Mouse (Mus musculus) spleen, postnatal 36 days (tissue): ENCODE data around the gene Pigv.

Source experiments
- DNase-seq, 2 experiments: peaks; one replicate each; pipeline ENCODE4 v3.0.0; 2022; ENCODE audit warnings: low spot score in 2 of 2, mixed read lengths in 1 of 2

Gene Pigv

GRCm38 (mm10) chr4:133645680-133646079 lies 26.8 kb downstream of the Pigv start:
- no peak for DNase-seq

DNA sequence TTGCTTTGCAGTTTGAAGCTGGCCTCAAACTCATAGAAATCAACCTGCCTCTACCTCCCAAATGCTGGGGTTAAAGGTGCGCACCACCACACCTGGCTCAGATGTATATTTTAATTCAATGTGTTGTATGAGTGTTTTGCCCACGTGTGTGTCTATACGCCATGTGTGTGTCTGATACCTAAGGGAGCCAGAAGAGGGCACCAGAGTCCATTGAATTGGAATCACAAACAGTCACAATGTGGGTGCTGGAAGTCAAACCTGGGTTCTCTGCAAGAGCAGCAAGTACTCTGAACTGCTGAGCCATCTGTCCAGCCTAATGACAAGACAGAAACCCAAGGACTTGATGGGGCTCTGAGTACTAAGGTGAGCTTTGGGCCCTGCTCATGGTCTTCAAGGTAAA lies 27.3 kb downstream of the Pigv start:
- no peak for DNase-seq

DNA sequence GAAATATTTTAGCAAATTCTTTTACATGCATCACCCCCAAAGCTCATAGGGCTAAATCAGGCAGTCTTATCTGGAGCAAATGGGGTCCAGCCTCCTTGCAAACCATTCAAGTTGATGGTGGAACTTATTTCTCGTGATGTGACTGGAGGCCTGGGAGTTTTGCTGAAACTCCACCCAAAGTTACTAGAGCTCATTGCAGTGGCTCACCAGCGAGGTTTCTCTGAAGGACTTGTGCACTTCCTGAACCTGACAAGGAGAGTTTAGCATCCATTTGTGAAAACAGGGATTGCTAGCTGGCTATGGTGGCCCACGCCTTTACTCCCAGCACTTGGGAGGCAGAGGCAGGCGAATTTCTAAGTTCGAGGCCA lies 38.4 kb downstream of the Pigv start:
- DNase-seq: no peak

DNA sequence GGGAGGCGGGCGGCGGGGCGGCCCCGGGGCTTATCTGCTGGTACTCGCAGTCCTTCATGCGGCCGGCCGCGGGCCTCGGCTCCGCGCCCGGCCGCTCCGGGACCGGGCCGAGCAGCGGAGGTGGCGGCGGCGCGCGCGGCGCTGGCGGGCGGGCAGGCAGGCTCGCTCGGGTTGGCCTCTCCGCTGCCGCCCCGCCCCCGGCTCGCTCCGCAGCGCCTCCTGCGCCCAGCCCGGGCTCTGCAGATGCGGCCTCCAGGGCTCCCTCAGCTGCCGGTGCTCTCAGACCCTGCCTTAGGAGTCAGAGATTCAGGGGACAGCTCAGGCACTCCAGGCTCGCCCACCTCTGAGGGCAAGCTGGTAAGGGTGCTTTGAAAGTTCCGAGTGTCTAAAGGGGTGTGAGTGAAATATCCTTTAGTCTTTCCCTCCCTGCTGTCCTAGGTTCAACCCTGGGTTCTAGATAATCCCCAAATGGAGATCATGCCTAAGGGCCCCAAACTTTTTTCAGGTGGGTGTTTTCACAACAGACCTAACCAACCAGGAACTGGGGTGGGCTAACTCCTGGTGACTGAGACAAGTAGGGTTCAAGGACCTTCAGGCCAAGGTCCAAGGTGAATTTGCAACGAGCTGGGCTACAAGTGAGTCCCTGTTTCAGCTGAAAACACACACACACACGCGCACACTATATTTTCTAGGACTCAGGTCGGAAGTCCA lies 39.0 kb downstream of the Pigv start:
- DNase-seq: peak; percentile 90 to 92

- DNase-seq: peak in 1 of 2 experiments; percentile 47
Measured at GRCm38 (mm10) chr4:133632483-133633327, 39.7 kb downstream of the Pigv start.

DNA sequence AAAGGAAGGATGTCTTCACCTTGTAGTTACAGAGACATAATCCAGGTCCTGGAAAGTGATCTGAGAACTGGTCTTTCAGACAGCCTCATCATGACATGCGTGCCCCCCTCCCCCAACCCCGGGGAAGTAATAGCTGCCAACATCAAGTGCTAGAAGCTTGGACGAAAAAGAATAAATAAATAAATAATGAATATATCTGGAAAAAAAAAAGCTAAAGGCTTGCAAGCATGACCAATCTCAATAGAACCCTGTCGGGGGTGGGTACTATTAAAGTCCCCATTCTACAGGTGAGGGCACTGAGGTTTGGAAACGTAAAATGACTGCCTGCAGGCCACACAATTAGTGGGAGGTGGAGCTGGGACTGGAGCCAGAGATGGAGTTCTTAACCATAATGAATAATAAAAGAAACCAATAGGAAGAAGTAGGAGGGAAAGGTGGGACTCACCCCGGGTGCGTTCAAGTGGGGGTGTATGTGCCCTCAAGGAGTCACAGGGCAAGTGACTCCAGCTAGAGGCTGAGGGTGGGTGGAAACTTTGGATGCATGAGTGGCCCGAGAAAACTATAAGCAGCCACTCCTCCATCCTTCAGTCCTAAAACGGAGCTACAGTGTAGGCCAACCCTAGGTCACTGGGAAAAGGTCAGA lies 40.6 kb downstream of the Pigv start:
- peak in 1 of 2 experiments; percentile 51 for DNase-seq

- DNase-seq: no peak
Measured at GRCm38 (mm10) chr4:133631071-133631768, 41.2 kb downstream of the Pigv start.

DNA sequence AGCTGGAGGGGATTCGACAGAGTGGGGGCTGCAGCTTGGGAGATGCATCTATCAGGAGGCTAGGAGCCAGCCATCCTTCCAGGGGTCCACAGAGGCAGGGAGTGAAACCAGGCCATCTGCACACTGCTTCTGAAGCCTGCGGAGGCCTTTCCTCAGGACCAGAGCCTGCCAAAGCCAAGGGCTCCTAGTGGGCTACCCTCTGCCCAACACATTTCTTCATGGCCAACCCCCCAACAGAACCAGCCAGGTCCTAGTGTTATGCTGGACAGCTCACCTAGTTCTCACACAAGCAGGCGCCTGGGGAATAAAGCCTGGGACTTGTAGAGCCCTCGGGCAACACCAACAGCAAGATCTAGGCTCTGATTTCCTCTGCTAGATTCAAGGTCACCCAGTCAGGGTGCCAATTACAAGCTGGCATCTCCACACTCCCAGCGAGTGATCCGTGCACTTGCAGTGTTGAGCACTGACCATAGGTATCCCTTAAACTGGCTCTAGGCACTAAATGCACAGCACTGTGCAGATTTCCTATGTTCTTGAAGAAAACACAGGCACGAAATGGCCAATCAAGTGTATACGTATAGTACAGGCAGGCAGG lies 42.0 kb downstream of the Pigv start:
- DNase-seq: no peak

DNA sequence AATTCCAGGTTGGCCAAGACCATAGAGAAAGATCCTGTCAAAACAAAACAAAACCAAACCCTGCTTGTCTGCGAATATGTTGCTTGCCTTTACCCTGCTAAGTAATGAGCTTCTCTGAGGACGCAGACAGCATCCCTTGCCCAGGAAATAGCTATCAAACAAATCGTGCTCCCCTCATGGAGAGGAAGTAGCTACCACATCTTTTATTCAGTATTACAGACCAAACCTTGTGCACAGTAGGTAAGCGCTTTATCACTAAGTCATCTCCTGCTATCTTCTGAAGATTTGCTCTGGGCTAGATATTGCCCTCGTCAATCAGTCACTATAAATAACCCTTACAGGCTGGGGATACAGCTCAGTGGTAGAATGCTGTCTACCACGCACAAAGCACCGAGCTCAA lies 43.3 kb downstream of the Pigv start:
- no peak for DNase-seq

DNA sequence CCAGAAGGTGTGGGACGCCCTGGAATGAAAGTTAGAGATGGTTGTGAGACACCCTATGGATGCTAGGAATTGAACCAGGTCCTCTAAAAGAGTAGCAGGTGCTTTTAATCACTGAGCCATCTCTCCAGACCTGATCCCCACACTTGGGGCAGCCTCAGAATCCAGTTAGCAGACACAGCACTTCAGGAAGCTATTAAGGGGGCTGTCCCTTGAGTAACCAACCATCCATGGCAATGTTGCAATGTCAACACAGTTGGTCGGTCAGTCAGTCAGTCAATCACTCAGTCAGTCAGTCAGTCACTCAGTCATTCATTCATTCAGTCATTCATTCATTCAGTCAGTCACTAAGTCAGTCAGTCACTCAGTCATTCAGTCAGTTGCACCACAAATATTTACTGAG lies 43.9 kb downstream of the Pigv start:
- DNase-seq: no peak

DNA sequence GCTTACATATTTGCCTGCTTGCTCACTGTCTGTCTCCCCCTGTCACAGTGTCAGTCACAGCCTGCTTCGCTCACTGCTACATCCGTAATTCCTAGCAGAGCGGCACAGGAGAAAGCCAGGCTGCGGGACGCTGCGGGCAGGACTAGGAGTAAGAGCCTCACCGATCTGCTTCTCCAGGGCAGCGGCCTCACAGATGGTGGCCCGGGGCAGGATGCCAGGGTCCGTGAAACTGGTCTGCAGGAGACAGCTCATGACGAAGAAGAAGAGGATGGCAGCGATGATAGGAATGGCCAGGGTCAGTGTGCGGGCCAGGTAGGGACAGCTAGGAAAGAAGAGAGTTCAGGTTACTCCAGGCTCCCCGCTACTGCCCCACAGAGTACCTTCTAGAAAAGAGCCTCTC lies 45.4 kb downstream of the Pigv start:
- no peak for DNase-seq

- DNase-seq: no peak
Measured at GRCm38 (mm10) chr4:133626621-133627020, 45.8 kb downstream of the Pigv start.

GRCm38 (mm10) chr4:133626221-133626620 lies 46.2 kb downstream of the Pigv start:
- no peak for DNase-seq

GRCm38 (mm10) chr4:133625621-133626071 lies 46.8 kb downstream of the Pigv start:
- DNase-seq: peak; percentile 83 to 85

DNA sequence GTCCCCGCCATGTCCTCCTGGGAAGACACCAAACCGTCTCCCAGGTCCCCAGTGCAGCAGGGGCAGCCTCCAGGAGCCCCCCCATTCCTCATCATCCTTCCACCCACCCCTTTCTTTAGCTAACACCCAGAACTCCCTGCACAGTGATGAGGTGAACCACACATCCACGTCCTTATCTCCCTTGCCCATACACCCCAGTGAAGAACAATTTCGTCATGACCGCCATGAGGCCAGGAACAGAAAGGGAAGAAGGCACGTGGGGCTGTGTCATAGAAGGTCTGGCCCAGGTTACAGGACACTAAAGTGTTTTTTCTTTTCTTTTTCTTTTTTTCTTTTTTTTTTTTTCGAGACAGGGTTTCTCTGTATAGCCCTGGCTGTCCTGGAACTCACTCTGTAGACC lies 47.6 kb downstream of the Pigv start:
- no peak for DNase-seq

DNA sequence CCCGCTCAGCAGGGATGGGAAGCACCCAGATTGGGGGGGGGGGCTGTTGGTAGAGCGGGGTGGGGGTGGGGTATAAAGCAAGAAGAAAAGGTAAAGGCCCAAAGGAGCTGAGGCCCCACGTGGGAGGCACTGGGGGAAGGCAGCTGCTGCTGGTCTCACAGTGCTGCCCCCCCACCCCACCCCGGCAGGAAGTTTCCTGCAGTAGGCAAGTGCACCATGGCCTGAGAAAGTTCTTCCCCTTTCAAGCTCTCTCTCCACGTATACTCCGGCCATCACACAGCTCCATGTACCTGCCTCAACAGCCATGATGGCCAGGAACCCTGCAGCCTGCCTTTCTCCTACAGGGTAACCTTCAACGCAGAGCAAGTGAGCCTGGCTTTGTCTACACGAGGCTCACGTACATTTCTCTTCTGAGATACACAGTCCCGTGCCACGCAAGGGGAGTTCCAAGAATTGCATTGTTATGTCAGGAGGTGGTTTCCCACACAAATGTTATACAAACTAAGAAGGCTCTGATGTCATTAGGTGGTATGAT lies 50.2 kb downstream of the Pigv start:
- peak; percentile 73 to 77 for DNase-seq

DNA sequence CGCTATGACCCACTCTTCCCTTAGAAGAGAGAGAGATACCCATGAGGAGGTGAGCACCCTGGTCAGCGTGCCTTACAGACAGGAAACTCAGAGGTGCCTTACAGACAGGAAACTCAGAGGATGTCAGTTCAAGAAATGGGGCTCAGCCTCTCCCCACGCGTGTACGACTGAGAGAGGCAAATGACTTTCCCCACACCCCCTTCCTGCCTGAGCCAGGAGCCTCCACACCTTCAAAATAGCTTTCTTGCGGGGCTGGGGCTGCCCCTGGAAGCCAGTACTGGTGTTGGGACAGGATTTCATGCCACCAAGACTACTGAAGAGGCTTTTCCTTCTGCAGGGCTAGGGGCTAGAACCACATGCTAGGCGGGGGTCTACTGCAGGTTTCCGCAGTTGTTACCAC lies 51.8 kb downstream of the Pigv start:
- peak; percentile 71 for DNase-seq

DNA sequence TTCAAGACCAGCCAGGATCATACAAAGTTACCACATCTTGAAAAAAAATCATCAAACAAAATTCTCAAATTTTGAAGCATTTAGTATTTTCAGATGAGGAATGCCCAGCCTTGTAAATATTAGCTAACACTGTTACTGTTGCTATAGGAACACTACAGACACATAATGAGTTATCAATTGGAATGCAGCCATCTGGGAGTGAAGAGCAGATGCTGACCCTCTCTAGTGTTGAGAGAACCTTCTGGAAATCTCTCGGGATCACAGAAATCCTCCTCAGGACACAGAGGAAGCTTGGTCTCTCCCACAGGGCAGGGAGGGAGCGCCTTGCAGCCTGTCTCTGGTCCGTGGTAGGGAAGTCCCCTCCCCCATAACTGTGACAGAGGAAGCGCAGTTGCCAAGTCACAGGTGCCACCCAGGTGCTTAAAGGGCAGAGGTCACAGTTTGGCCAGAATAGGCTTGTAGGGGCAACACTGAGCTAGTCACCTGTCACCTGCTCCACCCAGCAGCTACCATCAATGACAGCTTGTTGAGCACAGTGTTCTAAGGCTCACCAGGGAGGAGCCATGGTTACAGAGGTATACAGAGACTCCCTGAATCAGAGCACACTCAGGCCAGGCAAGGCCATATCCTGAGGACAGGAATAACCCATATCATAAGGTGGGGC lies 52.8 kb downstream of the Pigv start:
- peak; percentile 62 to 63 for DNase-seq

DNA sequence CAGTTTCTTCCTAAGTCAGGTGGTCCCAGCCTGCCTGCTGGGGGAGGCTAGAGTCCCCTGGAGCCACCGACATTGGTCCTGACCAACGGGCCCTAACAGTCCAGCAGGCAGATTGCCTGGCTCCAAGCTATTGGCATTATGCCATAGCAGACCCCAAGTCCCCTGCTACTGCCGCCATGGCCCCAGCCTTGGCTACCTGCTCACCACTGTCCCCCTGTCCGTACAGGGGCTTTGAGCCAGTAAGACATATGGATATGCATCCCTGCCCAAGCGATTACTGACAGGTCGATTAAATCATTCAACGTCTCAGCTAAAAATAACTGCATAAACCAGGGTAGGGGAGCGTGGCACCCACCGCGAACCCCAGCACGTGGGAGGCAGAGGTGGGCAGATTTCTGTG lies 54.5 kb downstream of the Pigv start:
- no peak for DNase-seq

DNA sequence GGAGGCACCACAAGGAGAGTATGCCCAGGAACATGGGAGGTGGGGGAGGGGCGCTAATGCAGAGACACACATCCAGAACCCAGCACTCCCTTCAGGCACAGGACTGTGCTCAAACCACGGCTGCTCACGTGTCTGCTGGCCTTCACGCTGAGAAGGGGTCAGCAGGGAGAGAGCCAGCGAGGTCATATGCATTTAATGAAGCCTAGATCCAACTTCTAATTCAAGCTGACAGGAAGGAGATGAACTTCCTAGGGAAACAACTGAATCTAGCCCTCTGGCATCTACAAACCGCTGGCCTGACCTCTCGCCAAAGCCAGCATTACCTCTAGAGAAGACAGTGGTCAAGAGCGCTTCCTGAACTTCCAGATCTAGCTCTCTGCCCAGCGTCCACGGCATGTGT lies 57.0 kb downstream of the Pigv start:
- DNase-seq: no peak

GRCm38 (mm10) chr4:133614274-133614761 lies 58.1 kb downstream of the Pigv start:
- DNase-seq: peak; percentile 65 to 69
